In genomic region chr2:92464690-92465089, GRCm38 (mm10) we compare ENCODE assay signal across 17 mouse cellular contexts. TPM values are rescaled to one million over a fixed set of nuclear protein-coding genes. Genes with fewer than 3 reads are reported as not detected.
DNase-seq lines count a peak whose midpoint lies in the region; ATAC-seq and TF ChIP-seq lines count a peak whose summit lies in the region.
"Had no signal": no experiment of that assay in that cellular context is flagged by ENCODE, and none has a peak within 500 bp of the region (broad histone marks: within the 10 kb centered on the region; RNA-seq: fewer than 3 reads in every experiment).

No protein-coding gene starts in this region.

- H3K9me3 ChIP-seq in midbrain, embryonic 11.5 days (ENCODE audit: control insufficient read depth, low read length), result no peaks in the 10 kb centered on the region
- no peaks in the 10 kb centered on the region for H3K9me3 ChIP-seq in midbrain, embryonic 14.5 days (ENCODE audit: control insufficient read depth, low read length)
- H3K9me3 ChIP-seq: heart, embryonic 12.5 days; hindbrain, embryonic 12.5 days; midbrain, embryonic 15.5 days had no signal

- 69% methylated on average over 3 of the region's 3 CpGs for WGBS in midbrain, embryonic 11.5 days
- 86% methylated on average over 3 of the region's 3 CpGs for WGBS in midbrain, embryonic 14.5 days
- WGBS in small intestine, adult 2 months, result 31% methylated on average over 3 of the region's 3 CpGs

- ATAC-seq in midbrain, embryonic 11.5 days (ENCODE audit: low FRiP score), result no peak
- no peak for ATAC-seq in midbrain, embryonic 14.5 days (ENCODE audit: low FRiP score, low TSS enrichment)
- peak; percentile 48 for ATAC-seq in CD4-positive, CD25-positive, alpha-beta regulatory T cell, adult 4 months
- ATAC-seq: midbrain, embryonic 15.5 days; Patski had no signal

- H3K27ac ChIP-seq in midbrain, embryonic 11.5 days (ENCODE audit: low read depth, low read length), result no peak overlapping the region
- H3K27ac ChIP-seq in midbrain, embryonic 14.5 days (replicated peaks; ENCODE audit: low read depth, low read length), result no peak overlapping the region
- peak overlapping the region; percentile 61 for H3K27ac ChIP-seq in small intestine, adult 2 months (ENCODE audit: insufficient read depth, low read depth, low read length)
- H3K27ac ChIP-seq: hindbrain, embryonic 12.5 days; midbrain, embryonic 15.5 days had no signal

- H3K27me3 ChIP-seq in midbrain, embryonic 11.5 days (ENCODE audit: control insufficient read depth, insufficient read depth, low read length), result peaks cover 11% of the 10 kb centered on the region
- peaks cover 17% of the 10 kb centered on the region for H3K27me3 ChIP-seq in midbrain, embryonic 14.5 days (ENCODE audit: control insufficient read depth, insufficient read depth, low read length)
- no peaks in the 10 kb centered on the region for H3K27me3 ChIP-seq in small intestine, adult 2 months (ENCODE audit: control insufficient read depth, insufficient read depth, low read length)

- no peak for TF ChIP-seq CTCF in small intestine, adult 2 months (IDR thresholded peaks at IDR 0.05; ENCODE audit: extremely low read depth, insufficient read length, insufficient replicate concordance, low read depth, low read length)

- H3K36me3 ChIP-seq in midbrain, embryonic 11.5 days (ENCODE audit: control insufficient read depth, insufficient read depth, low read length), result no peaks in the 10 kb centered on the region
- no peaks in the 10 kb centered on the region for H3K36me3 ChIP-seq in midbrain, embryonic 14.5 days (ENCODE audit: control insufficient read depth, insufficient read depth, low read length)
- no peaks in the 10 kb centered on the region for H3K36me3 ChIP-seq in small intestine, adult 2 months (ENCODE audit: control insufficient read depth, insufficient read depth, low read length)
- H3K36me3 ChIP-seq: heart, embryonic 12.5 days; hindbrain, embryonic 12.5 days; midbrain, embryonic 15.5 days had no signal

- H3K4me1 ChIP-seq in midbrain, embryonic 11.5 days (ENCODE audit: control insufficient read depth, insufficient read depth, low read length), result peaks cover 5% of the 10 kb centered on the region
- peaks cover 7% of the 10 kb centered on the region for H3K4me1 ChIP-seq in midbrain, embryonic 14.5 days (ENCODE audit: control insufficient read depth, insufficient read depth, low read length)
- H3K4me1 ChIP-seq in small intestine, adult 2 months (ENCODE audit: control insufficient read depth, insufficient read depth, insufficient read length, low read length), result peaks cover 16% of the 10 kb centered on the region; the same call in 1 of the 2 replicates

- H3K4me2 ChIP-seq in midbrain, embryonic 11.5 days, result no peak overlapping the region
- H3K4me2 ChIP-seq in midbrain, embryonic 14.5 days (ENCODE audit: low read length), result no peak overlapping the region
- H3K4me2 ChIP-seq: heart, embryonic 12.5 days; hindbrain, embryonic 12.5 days; midbrain, embryonic 15.5 days had no signal

- intact Hi-C loops in left cerebral cortex, postnatal 25 days (cut with DNase I), result no loop called here

- no peak for TF ChIP-seq POLR2A in small intestine, adult 2 months (IDR thresholded peaks at IDR 0.05; ENCODE audit: low read depth, low read length)

- DNase-seq in midbrain, embryonic 11.5 days (ENCODE audit: low spot score, missing footprints), result peak; percentile 54
- no peak for DNase-seq in midbrain, embryonic 14.5 days
- DNase-seq in induced T-regulatory cell, adult 2 months (ENCODE audit: low read depth), result peak; percentile 64
- DNase-seq in left cerebral cortex, postnatal 25 days (ENCODE audit: low spot score in 2 of 2), result no peak
- DNase-seq in embryo, embryonic 11 days, result no peak
- no peak for DNase-seq in kidney, adult 11 months
- DNase-seq: adrenal gland, adult 8-10 months; cerebellum, adult 8-10 months; gastrocnemius, postnatal 14 days; kidney, adult 9 months had no signal

- no peak overlapping the region for H3K9ac ChIP-seq in midbrain, embryonic 11.5 days (ENCODE audit: low read length)
- H3K9ac ChIP-seq in midbrain, embryonic 14.5 days (replicated peaks; ENCODE audit: low read length), result no peak overlapping the region
- H3K9ac ChIP-seq: heart, embryonic 12.5 days; hindbrain, embryonic 12.5 days; midbrain, embryonic 15.5 days had no signal

- no peak overlapping the region for H3K4me3 ChIP-seq in midbrain, embryonic 11.5 days (ENCODE audit: low read depth, low read length)
- no peak overlapping the region for H3K4me3 ChIP-seq in midbrain, embryonic 14.5 days (replicated peaks; ENCODE audit: low read depth, low read length)
- no peak overlapping the region for H3K4me3 ChIP-seq in small intestine, adult 2 months (ENCODE audit: low read depth, low read length)
- H3K4me3 ChIP-seq: erythroblast, embryonic 14.5 days; heart, embryonic 12.5 days; hindbrain, embryonic 12.5 days; midbrain, embryonic 15.5 days had no signal

RNA-seq across cellular contexts. Expression of gene Slc35c1, which starts 4.4 kb away (rescaled TPM):
- polyA plus RNA-seq in midbrain, embryonic 11.5 days (2014; fragmentation: Nextera tagmentation; extraction: Ambion mirVana), result 9.2 and 9.5 TPM in 2 replicates
- 8.6 and 11.9 TPM in 2 replicates for polyA plus RNA-seq in midbrain, embryonic 14.5 days (2014; fragmentation: Nextera tagmentation; extraction: Ambion mirVana)
- 10 to 100 TPM; 50.3 to 73.8 TPM for polyA plus RNA-seq in CD4-positive, CD25-positive, alpha-beta regulatory T cell, adult 4 months (2017; shearing (Covaris generic))
- polyA plus RNA-seq in small intestine, adult 2 months (2012; rRNA removed), result 124 and 160 TPM in 2 replicates
- total RNA-seq in left cerebral cortex, postnatal 25 days (2021), result 10 to 100 TPM; 18.2 to 18.4 TPM

RNA-seq across cellular contexts. Expression of gene Cry2, which starts 30.8 kb away (rescaled TPM):
- 20.5 and 21.9 TPM in 2 replicates for polyA plus RNA-seq in midbrain, embryonic 11.5 days (2014; fragmentation: Nextera tagmentation; extraction: Ambion mirVana)
- polyA plus RNA-seq in midbrain, embryonic 14.5 days (2014; fragmentation: Nextera tagmentation; extraction: Ambion mirVana), result 33.3 and 33.9 TPM in 2 replicates
- 10 to 100 TPM; 10.6 to 13.4 TPM for polyA plus RNA-seq in CD4-positive, CD25-positive, alpha-beta regulatory T cell, adult 4 months (2017; shearing (Covaris generic))
- polyA plus RNA-seq in small intestine, adult 2 months (2012; rRNA removed), result 4.7 and 13.1 TPM in 2 replicates
- total RNA-seq in left cerebral cortex, postnatal 25 days (2021), result 100 to 1,000 TPM; 110 to 113 TPM

Comparison
In these comparisons a context has a peak if more than half of its experiments do, and no peak if none do; other contexts are left out.
1. DNase-seq: peak in midbrain, embryonic 11.5 days (single experiment) and induced T-regulatory cell, adult 2 months (single experiment); none in midbrain, embryonic 14.5 days (single experiment), left cerebral cortex, postnatal 25 days (0 of 2), embryo, embryonic 11 days (single experiment) and kidney, adult 11 months (single experiment).